ENCODE assay signal across 19 mouse cellular contexts in the genomic region with DNA sequence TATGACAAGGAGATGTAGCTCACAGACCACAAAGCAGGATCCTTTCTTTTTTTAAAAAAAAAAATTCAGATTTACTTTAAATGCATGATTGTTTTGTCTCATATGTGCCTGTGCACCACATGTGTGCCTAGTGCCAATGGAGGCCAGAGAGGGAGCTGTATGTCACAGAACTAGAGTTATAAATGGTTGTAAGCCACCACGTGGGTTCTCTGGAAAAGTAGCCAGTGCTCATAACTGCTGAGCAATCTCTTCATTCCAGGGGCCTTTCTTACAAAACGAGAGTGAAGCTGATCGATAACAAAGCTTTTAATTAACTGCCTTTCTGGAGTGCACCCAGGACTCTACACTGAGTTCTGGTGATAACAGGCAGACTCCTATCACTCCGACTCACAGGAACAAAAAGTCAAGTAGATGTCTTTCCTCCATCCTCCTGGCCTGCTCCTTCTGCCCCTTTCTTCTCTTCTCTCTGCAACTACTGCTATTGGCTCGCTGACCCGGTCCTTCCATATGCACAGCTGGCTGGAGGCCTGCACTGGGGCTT. TPM values are rescaled to one million over a fixed set of nuclear protein-coding genes. Genes with fewer than 3 reads are reported as not detected.
"Had no signal": no experiment of that assay in that cellular context is flagged by ENCODE, and none has a peak within 500 bp of the region (broad histone marks: within the 10 kb centered on the region; RNA-seq: fewer than 3 reads in every experiment).

No protein-coding gene starts in this region.

RNA-seq across cellular contexts. Expression of a gene that starts 10.1 kb away (rescaled TPM):
- total RNA-seq: gastrocnemius, adult 18-20 months; gastrocnemius, adult 8-10 months; gastrocnemius, postnatal 14 days; gastrocnemius, postnatal 36 days; heart, adult 2 months; heart, postnatal 14 days; heart, postnatal 36 days; hematopoietic stem cell, adult 5-6 weeks; hindbrain, postnatal 0 days; layer of hippocampus, postnatal 14 days; left cerebral cortex, adult 18-20 months; left cerebral cortex, postnatal 25 days; left cerebral cortex, postnatal 4 days had no signal
- polyA plus RNA-seq: heart, adult 2 months; heart, embryonic 11.5 days; heart, embryonic 15.5 days; heart, postnatal 0 days; intestine, embryonic 14.5 days; large intestine, adult 2 months; limb, embryonic 13.5 days had no signal

RNA-seq across cellular contexts. Expression of a gene that starts 25.5 kb away (rescaled TPM):
- total RNA-seq: hematopoietic stem cell, adult 5-6 weeks had no signal
